Mouse (Mus musculus): ENCODE data around the gene Fbxo33. TPM values are rescaled to one million over a fixed set of nuclear protein-coding genes. Genes with fewer than 3 reads are reported as not detected.
"Not testable (repeated sequence)": the region's sequence is repeated elsewhere in the genome, so short reads cannot be mapped to it uniquely, and the experiment has no call there.

Gene Fbxo33
- total RNA-seq (2015; ENCODE audit: low replicate concordance), result 54.1 and 60.5 TPM in 2 replicates
- 20.7 and 21.2 TPM in 2 replicates for total RNA-seq (2017; ENCODE audit: low replicate concordance)

DNA sequence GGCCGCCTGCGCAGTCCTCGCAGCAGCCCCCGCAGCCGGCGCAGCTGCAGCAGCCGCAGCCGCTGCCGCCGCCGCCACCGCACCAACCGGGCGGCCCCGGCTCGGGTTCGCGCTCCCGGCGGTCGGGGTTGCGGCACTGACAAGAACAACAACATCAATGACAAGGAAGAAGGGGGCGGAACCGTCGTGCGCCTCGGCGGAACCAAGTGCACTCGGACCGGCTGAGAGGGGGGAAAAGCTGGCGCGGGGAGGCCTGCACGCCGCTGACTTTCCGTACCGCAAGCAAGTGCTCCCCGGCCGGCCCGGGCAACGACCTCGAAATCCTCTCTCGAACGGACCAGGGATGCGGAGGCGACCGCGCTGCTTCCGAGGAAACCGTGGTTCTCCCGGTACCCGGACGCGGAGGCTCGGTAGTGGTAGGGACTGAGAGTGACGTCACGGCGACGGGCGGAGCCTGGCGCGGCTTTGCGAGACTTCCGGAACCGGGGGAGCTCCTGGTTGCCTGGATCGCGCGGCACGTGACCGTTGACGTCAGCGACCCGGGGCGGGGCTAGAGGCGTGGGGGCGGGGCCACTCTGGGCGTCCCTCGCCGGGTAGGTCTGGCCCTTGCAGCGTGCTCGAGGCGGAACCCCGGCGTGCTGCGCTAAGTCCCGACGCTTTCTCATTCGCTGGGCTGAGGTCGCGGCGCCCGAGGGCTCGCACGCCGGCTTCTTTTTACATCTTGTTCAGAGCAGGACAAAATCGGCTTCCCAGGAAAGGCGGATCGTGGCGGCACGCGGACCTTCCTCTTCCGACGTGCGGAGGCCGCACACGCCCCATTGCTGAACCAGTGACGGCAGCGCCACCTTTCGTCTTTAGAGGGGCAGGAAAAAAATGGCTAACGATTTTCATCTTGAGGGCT, at the start of gene Fbxo33:
Gene Fbxo33 (minus strand): TSS at position 401 of the 901 bp plus-strand sequence.
- ATAC-seq (replicated peaks; ENCODE audit: low FRiP score, poor library complexity, severe bottlenecking), result peak; percentile 89

- ATAC-seq (replicated peaks; ENCODE audit: low FRiP score, poor library complexity, severe bottlenecking), result no peak
Measured at GRCm38 (mm10) chr12:59265942-59266231, 46.4 kb upstream of the Fbxo33 start.

DNA sequence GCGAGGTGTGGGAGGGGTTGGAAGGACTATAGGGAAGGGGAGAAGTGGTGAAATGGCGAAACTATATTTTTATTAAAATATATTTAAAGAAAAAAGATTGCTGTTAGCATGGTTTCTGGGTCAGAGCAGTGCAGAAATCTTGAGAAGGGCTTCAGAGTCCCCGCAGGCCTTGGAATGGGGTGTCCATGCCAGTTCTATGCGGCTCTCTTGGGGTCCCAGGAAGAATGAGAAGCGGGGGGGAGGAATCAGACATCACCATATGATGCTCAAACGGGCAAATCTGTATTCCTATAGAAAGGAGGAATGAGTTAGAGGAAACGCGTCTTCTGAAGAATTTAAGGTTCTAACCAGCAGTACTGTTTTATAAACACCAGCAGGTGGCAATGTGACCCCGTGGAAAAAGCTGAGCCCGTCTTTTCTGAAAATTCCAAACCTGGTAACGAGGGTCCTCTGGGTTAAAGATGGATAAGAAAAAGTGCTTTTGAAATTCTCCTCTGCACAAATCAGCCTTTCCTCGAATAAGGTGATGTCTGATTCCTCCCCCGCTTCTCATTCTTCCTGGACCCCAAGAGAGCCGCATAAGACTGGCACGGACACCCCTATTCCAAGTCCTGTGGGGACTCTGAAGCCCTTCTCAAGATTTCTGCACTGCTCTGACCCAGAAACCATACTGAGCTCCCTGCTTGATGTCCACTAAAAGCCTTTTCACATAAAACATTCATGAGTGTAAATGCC, 45.8 kb upstream of the Fbxo33 start:
- no peak for ATAC-seq (replicated peaks; ENCODE audit: low FRiP score, poor library complexity, severe bottlenecking)

DNA sequence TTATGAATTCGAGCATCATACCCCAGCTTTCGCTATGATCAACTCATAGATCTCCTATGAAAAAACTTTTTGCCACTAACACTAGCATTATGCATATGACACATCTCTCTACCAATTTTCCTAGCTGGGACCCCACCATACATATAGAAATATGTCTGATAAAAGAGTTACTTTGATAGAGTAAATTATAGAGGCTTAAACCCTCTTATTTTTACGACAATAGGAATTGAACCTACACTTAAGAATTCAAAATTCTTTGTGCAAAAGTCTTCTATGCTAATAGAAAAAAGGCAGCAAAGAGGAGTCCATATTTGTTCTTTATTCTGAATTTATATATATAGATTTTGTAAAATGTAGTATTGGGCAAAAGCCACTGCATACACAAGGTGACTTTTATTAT, 43.3 kb upstream of the Fbxo33 start:
- ATAC-seq (replicated peaks; ENCODE audit: low FRiP score, poor library complexity, severe bottlenecking), result peak; percentile 67; the same call in 1 of the 2 replicates

DNA sequence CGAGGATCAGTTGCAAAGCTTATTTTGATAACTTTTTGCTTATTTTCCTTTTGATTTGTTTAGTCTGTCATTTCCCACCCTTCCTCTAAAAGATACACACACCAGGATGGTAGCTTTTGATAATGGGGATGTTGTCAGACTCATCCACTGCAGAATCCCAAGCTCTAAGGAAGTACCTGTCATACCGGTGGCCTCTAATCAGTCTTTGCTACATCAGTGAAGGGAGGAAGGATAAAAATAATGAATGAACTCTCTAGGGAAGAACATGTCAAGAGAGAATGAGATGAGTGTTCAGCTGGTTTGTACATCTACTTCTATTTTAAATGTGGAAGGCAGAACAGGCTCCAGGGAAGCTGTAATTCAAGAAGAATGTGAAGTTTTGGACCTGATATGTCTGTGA, 41.3 kb upstream of the Fbxo33 start:
- ATAC-seq (replicated peaks; ENCODE audit: low FRiP score, poor library complexity, severe bottlenecking), result no peak

DNA sequence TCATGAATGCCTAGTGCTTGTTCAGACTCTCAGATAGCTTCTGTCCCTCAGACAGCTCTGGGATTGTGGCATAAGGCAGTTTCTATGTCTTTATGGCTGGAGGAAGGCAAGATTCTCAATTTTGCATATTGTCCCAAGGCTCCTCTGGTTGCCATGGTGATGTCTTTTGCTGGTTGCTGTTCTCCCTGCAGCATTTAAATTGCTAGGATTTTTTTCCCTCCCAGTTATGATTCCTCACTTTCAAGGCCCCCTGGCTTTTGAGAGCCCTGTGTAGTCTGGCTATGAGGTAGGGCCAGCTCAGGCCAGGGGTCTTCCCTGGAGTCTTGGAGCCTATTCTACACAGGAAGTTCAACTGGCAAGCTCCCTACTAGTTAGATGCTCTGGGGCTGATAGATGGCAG, 40.8 kb upstream of the Fbxo33 start:
- no peak for ATAC-seq (replicated peaks; ENCODE audit: low FRiP score, poor library complexity, severe bottlenecking)

DNA sequence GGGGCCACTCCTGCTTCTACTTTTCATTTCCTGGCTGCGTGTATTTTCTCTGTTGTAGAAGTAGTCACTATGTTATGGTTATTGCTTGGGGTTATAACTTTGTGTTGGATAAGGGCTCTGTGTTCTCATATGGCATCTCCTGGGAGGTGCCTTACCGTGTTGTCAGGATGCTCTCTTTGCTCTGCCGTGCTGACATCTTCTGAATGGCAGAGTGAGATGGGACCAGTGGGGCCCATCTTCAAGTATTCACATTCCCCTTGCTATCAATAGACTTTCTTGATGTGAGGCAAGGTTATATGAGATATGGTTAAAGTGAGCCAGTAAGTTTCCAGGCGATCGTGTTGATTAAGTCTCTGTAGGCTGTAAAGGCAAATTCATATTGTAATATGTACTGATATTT, 39.5 kb upstream of the Fbxo33 start:
- no peak for ATAC-seq (replicated peaks; ENCODE audit: low FRiP score, poor library complexity, severe bottlenecking)

DNA sequence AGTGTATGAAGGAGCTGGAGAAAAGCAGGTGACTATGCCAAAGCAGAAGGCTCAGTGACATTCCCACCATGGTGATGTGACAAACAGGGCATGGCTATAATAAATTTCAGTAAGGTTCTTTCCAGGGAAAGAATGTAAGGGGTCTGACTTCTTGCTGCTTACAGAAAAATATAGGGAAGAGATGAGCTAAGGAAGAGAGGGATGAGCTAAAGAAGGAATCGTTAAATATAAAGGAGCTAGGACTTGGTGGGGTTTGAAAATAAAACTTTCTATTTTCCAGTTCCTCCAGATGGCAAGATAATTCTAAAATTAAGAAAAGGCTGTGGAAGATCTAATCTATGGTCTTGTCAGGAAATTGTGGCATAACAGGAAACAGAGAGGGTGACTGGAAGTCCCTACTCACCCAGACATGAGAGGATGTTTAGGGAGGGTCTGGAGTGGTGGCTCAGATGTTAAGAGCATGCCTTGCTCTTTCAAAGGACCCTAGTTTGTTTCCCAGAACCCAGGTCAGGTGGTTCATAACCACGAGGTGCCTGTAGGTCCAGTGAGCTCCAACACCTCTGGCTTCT, 30.8 kb upstream of the Fbxo33 start:
- no peak for ATAC-seq (replicated peaks; ENCODE audit: low FRiP score, poor library complexity, severe bottlenecking)

- ATAC-seq (replicated peaks; ENCODE audit: low FRiP score, poor library complexity, severe bottlenecking), result no peak
Measured at GRCm38 (mm10) chr12:59248969-59249368, 29.4 kb upstream of the Fbxo33 start.

DNA sequence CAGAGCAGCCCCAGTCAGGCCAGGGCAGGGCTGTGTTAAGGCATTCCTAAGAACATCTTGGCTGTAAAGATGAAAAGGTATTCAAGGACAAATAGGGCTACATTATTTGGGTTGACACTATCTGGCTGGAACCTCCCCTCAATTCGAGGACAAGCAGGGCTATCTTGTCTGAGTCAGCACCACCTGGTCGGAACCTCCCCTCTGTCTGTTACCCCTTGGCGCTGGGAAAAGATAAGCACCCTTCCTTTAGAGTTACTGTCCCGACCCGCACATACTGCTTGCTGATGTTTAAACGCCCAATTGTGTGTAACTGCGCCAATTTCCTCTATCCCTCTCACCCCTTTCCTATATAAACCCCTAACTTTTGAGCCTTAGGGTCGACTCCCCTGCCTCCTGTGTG, 21.5 kb upstream of the Fbxo33 start:
- ATAC-seq (replicated peaks; ENCODE audit: low FRiP score, poor library complexity, severe bottlenecking), result not testable (repeated sequence)

DNA sequence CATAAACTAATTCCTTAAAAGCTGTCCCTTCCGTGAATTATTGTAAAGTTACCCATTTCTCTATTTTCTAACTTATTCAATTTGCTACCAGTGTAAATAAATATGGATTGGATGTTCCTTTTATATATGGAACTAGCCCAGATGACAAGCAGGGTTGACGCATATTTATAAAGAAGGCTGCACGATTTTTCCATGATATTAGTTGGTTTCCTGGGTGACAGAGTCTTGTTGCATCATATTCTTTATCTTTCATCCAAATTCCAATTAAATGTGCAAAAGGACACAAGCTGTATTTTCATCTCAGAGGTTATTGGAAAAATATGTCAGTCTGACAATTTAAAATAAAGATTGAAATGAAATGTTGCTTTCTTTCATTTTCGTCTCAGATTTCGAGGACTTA, 18.9 kb upstream of the Fbxo33 start:
- no peak for ATAC-seq (replicated peaks; ENCODE audit: low FRiP score, poor library complexity, severe bottlenecking)

DNA sequence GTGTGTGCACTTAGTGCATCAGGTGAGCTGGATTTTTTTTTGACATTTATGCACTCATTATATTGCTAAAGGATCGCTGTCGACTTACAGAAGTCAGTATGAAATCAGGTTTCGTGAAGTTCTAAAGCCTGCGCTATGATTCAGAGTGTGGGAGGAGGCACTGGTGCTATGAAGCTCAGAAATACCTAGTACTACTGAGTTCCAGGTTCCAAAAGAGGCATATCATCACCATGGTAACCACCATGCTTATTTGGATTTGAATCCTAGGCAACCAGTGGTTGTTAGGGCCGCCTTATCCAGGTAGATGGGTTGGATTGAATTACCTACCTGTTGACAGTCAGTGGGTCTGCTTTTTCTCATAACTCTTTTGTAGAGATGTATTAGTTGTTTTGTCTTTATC, 8.9 kb upstream of the Fbxo33 start:
- no peak for ATAC-seq (replicated peaks; ENCODE audit: low FRiP score, poor library complexity, severe bottlenecking)

DNA sequence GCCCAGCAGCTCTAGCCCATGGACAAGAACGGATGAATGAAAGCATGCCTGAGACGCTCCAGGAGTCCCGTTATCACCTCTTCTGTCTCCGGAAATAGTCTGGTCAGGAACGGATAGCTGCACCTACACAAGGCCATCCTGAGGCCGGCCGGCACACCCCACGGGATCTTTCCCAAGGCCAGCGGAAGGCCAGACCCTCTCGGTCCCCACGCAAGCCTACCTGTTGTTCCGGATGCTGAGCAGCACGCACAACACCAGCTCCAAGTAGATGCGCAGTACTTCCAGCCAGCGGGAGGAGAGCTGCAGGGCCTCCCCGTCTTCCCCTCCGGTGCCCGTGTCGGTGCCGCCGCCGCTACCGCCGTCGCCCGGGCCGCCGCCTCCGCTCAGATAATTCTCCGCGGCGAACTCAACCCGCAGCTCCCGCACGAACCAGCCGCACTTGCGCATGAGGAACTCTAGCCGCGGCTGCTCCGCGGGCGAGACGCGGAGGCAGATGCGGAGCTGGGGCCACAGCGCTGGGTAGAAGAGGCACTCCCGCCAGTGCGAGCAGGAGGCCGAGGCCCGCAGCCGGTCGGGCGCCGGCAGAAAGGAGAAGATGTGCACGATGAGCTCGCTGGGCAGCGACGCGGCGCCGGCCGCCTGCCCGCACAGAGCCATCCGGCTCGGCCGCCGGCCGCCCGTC, 744 bp downstream of the Fbxo33 start:
- ATAC-seq (replicated peaks; ENCODE audit: low FRiP score, poor library complexity, severe bottlenecking), result peak; percentile 41

GRCm38 (mm10) chr12:59217331-59217730, 2.2 kb downstream of the Fbxo33 start:
- ATAC-seq (replicated peaks; ENCODE audit: low FRiP score, poor library complexity, severe bottlenecking), result no peak

- no peak for ATAC-seq (replicated peaks; ENCODE audit: low FRiP score, poor library complexity, severe bottlenecking)
Measured at GRCm38 (mm10) chr12:59216676-59217266, 2.8 kb downstream of the Fbxo33 start.

DNA sequence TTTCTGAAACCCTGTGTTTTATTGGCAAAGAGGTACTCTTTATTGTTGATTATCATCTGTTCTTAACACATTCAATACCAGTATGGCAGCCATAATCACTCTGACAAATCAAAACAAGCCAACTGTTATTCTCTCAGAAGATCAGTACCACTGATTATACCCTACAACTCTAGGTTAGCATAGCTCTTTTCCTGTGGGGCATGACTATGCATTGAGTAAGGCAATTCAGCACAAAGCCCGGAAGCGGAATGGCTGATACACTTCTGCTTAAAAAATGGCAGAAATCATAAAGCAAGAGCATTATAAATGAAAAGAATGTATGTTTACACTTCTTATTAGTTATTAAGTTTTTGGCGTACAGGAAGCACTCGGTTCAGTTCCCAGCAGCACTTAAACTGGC, 3.3 kb downstream of the Fbxo33 start:
- ATAC-seq (replicated peaks; ENCODE audit: low FRiP score, poor library complexity, severe bottlenecking), result no peak

DNA sequence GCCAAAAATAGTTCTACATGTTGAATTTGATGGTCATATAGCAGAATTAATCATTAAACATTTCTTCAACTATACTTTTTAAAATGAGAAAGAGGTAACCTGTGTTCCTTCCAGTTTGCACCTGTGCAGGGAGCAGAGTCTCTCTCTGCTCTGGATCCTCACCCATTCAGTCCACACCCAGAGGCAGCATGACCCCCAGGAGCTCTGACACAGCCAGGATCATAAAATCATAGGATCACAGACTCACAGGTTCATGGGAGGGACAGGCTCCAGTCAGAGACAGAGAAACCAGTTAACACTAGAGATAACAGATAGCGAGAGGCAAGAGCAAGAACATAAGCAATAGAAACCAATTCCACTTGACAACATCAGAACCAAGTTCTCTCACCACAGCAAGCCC, 11.7 kb downstream of the Fbxo33 start:
- no peak for ATAC-seq (replicated peaks; ENCODE audit: low FRiP score, poor library complexity, severe bottlenecking)

DNA sequence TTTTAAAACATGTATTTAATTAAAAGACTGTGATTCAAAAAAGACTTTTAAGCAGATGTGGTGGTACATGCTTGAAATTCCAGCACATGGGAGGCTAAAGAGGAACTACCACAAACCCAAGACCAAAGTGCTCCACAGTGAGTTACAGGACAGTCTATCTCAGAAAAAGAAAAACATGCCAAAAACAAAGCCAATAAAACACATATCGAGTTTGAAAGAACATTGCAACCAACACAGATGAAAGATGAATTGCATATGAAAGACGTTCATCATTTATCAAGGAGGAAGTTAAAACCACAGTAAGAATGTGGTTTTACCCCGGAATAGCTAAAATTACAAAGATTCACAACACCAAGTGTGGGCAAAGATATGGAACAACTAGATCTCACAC, 12.5 kb downstream of the Fbxo33 start:
- no peak for ATAC-seq (replicated peaks; ENCODE audit: low FRiP score, poor library complexity, severe bottlenecking)

GRCm38 (mm10) chr12:59206208-59206999, 13.1 kb downstream of the Fbxo33 start:
- ATAC-seq (replicated peaks; ENCODE audit: low FRiP score, poor library complexity, severe bottlenecking), result no peak

All from erythroid progenitor cell, adult 5-6 weeks (primary cell).